Mouse (Mus musculus): ENCODE measurements around the gene Gm4131.

DNA sequence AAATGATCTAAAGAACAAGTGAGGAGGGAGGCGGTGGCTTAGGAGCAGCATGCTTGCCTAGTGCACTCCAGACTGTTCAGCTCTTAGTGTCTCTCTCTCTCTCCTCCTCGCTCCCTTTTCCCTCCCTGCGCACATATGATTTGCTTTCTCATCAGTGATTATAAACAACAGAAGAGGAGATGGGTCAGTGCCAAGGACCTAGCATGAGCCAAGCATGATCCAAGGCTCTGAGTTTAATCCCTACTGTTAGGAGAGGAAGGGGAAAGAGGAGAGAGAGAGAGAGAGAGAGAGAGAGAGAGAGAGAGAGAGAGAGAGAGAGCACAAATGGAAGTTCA lies 119.5 kb downstream of the Gm4131 start:
- TF ChIP-seq CTCF (IDR thresholded peaks at IDR 0.05; ENCODE audit: insufficient read depth, low read depth, low read length) (no peak), POLR2A (IDR thresholded peaks at IDR 0.05; ENCODE audit: insufficient read depth, low read depth, low read length) (no peak)
